Mouse (Mus musculus): Measurements from ENCODE around the gene Prss46. TPM values are rescaled to one million over a fixed set of nuclear protein-coding genes. Genes with fewer than 3 reads are reported as not detected.

The Prss46 gene
- polyA plus RNA-seq, 1 experiment, result not detected

- peak within 1 kb of the TSS; percentile 74 for H3K4me3 ChIP-seq (ENCODE audit: insufficient read depth, low read depth, low read length)
- peaks cover 21% of the 10 kb centered on the region for H3K4me1 ChIP-seq (ENCODE audit: control insufficient read depth, insufficient read depth, insufficient read length, low read length)
- peak within 1 kb of the TSS; percentile 92 for H3K27ac ChIP-seq (replicated peaks; ENCODE audit: low read depth, low read length)
Measured at GRCm38 (mm10) chr9:110879191-110879920, 35.0 kb downstream of the Prss46 start, which contains the start of gene Als2cl. TSS of gene Als2cl (plus strand) at chr9:110879870.

- peak within 1 kb of the TSS; percentile 92 for H3K27ac ChIP-seq (replicated peaks; ENCODE audit: low read depth, low read length)
- peaks cover 21% of the 10 kb centered on the region for H3K4me1 ChIP-seq (ENCODE audit: control insufficient read depth, insufficient read depth, insufficient read length, low read length)
- peak within 1 kb of the TSS; percentile 74 for H3K4me3 ChIP-seq (ENCODE audit: insufficient read depth, low read depth, low read length)
Measured at GRCm38 (mm10) chr9:110879998-110880561, 35.8 kb downstream of the Prss46 start, which contains the start of gene Tmie. TSS of gene Tmie (minus strand) at chr9:110880113.

- Histone ChIP-seq H3K4me1 (ENCODE audit: control insufficient read depth, insufficient read depth, insufficient read length, low read length) (peaks cover 18% of the 10 kb centered on the region), H3K27ac (replicated peaks; ENCODE audit: low read depth, low read length) (peak overlapping the region; percentile 92), H3K4me3 (ENCODE audit: insufficient read depth, low read depth, low read length) (peak overlapping the region; percentile 74)
Measured at GRCm38 (mm10) chr9:110880772-110881171, 36.5 kb downstream of the Prss46 start.

- Histone ChIP-seq H3K4me3 (ENCODE audit: insufficient read depth, low read depth, low read length) (peak overlapping the region; percentile 74), H3K4me1 (ENCODE audit: control insufficient read depth, insufficient read depth, insufficient read length, low read length) (peaks cover 17% of the 10 kb centered on the region), H3K27ac (replicated peaks; ENCODE audit: low read depth, low read length) (peak overlapping the region; percentile 92)
Measured at GRCm38 (mm10) chr9:110881953-110882352, 37.6 kb downstream of the Prss46 start.

GRCm38 (mm10) chr9:110887388-110888303 is 43.3 kb downstream of the Prss46 start:
- Histone ChIP-seq H3K4me3 (ENCODE audit: insufficient read depth, low read depth, low read length) (no peak overlapping the region), H3K27ac (replicated peaks; ENCODE audit: low read depth, low read length) (0 out of 2 replicates have a peak overlapping the region, but pooled peaks have one; percentile 1), H3K4me1 (ENCODE audit: control insufficient read depth, insufficient read depth, insufficient read length, low read length) (peaks cover 26% of the 10 kb centered on the region)

GRCm38 (mm10) chr9:110888935-110889334 is 44.6 kb downstream of the Prss46 start:
- H3K27ac ChIP-seq (replicated peaks; ENCODE audit: low read depth, low read length), result no peak overlapping the region
- H3K4me3 ChIP-seq (ENCODE audit: insufficient read depth, low read depth, low read length), result no peak overlapping the region
- H3K4me1 ChIP-seq (ENCODE audit: control insufficient read depth, insufficient read depth, insufficient read length, low read length), result peaks cover 28% of the 10 kb centered on the region

GRCm38 (mm10) chr9:110890026-110890783 is 45.9 kb downstream of the Prss46 start:
- H3K4me3 ChIP-seq (ENCODE audit: insufficient read depth, low read depth, low read length), result no peak overlapping the region
- peaks cover 28% of the 10 kb centered on the region for H3K4me1 ChIP-seq (ENCODE audit: control insufficient read depth, insufficient read depth, insufficient read length, low read length)
- H3K27ac ChIP-seq (replicated peaks; ENCODE audit: low read depth, low read length), result peak overlapping the region; percentile 27; the same call in 1 of the 2 replicates

GRCm38 (mm10) chr9:110891077-110891828 is 46.9 kb downstream of the Prss46 start:
- Histone ChIP-seq H3K27ac (replicated peaks; ENCODE audit: low read depth, low read length) (peak overlapping the region; percentile 41; the same call in 1 of the 2 replicates), H3K4me1 (ENCODE audit: control insufficient read depth, insufficient read depth, insufficient read length, low read length) (peaks cover 28% of the 10 kb centered on the region), H3K4me3 (ENCODE audit: insufficient read depth, low read depth, low read length) (no peak overlapping the region)

- peaks cover 28% of the 10 kb centered on the region for H3K4me1 ChIP-seq (ENCODE audit: control insufficient read depth, insufficient read depth, insufficient read length, low read length)
- H3K27ac ChIP-seq (replicated peaks; ENCODE audit: low read depth, low read length), result no peak overlapping the region
- no peak overlapping the region for H3K4me3 ChIP-seq (ENCODE audit: insufficient read depth, low read depth, low read length)
Measured at GRCm38 (mm10) chr9:110892552-110892951, 48.2 kb downstream of the Prss46 start.

GRCm38 (mm10) chr9:110893429-110893828 is 49.1 kb downstream of the Prss46 start:
- peak overlapping the region; percentile 40; the same call in 1 of the 2 replicates for H3K4me3 ChIP-seq (ENCODE audit: insufficient read depth, low read depth, low read length)
- H3K27ac ChIP-seq (replicated peaks; ENCODE audit: low read depth, low read length), result peak overlapping the region; percentile 56; the same call in 1 of the 2 replicates
- H3K4me1 ChIP-seq (ENCODE audit: control insufficient read depth, insufficient read depth, insufficient read length, low read length), result peaks cover 24% of the 10 kb centered on the region

GRCm38 (mm10) chr9:110895507-110895906 is 51.2 kb downstream of the Prss46 start:
- H3K4me3 ChIP-seq (ENCODE audit: insufficient read depth, low read depth, low read length), result no peak overlapping the region
- peaks cover 17% of the 10 kb centered on the region for H3K4me1 ChIP-seq (ENCODE audit: control insufficient read depth, insufficient read depth, insufficient read length, low read length)
- no peak overlapping the region for H3K27ac ChIP-seq (replicated peaks; ENCODE audit: low read depth, low read length)

GRCm38 (mm10) chr9:110895994-110896393 is 51.7 kb downstream of the Prss46 start:
- Histone ChIP-seq H3K4me1 (ENCODE audit: control insufficient read depth, insufficient read depth, insufficient read length, low read length) (peaks cover 12% of the 10 kb centered on the region), H3K4me3 (ENCODE audit: insufficient read depth, low read depth, low read length) (no peak overlapping the region), H3K27ac (replicated peaks; ENCODE audit: low read depth, low read length) (no peak overlapping the region)

- H3K4me3 ChIP-seq (ENCODE audit: insufficient read depth, low read depth, low read length), result no peak overlapping the region
- H3K27ac ChIP-seq (replicated peaks; ENCODE audit: low read depth, low read length), result no peak overlapping the region
- peaks cover 7% of the 10 kb centered on the region for H3K4me1 ChIP-seq (ENCODE audit: control insufficient read depth, insufficient read depth, insufficient read length, low read length)
Measured at GRCm38 (mm10) chr9:110896595-110896994, 52.3 kb downstream of the Prss46 start.
